Mouse (Mus musculus) spleen, adult 2 months (tissue): ENCODE results near the gene Shank2. TPM values are rescaled to one million over a fixed set of nuclear protein-coding genes. Genes with fewer than 3 reads are reported as not detected.

Source experiments
- DNase-seq, 2 experiments: peaks; one replicate each; pipeline versions ENCODE4 v3.0.0 to v3.0.0-alpha.2; 2012 to 2021; ENCODE audit warnings: low spot score in 2 of 2, low read depth in 1 of 2
- H3K27ac ChIP-seq: fragments of 200-500 bp; 2 replicates; pipeline ENCODE4 v1.5.1; 2012; ENCODE audit warnings: low read length, inconsistent platforms; ENCODE audit not compliant: insufficient read depth
- H3K27me3 ChIP-seq: fragments of 200-500 bp; 2 replicates; pipeline ENCODE4 v1.6.1; 2012; ENCODE audit warnings: mild to moderate bottlenecking, moderate library complexity, low read length, inconsistent platforms; ENCODE audit not compliant: control insufficient read depth, insufficient read depth
- H3K36me3 ChIP-seq: fragments of 200-500 bp; 2 replicates; pipeline ENCODE4 v1.6.1; 2012; ENCODE audit warnings: mild to moderate bottlenecking, low read length, inconsistent platforms; ENCODE audit not compliant: control insufficient read depth, insufficient read depth
- H3K4me1 ChIP-seq: fragments of 200-500 bp; 2 replicates; pipeline ENCODE4 v1.6.1; 2011; ENCODE audit warnings: inconsistent platforms; ENCODE audit not compliant: control insufficient read depth, insufficient read depth, insufficient read length
- H3K4me3 ChIP-seq: fragments of 200-500 bp; 2 replicates; pipeline ENCODE4 v1.5.1; 2011; ENCODE audit warnings: mild to moderate bottlenecking, inconsistent platforms; ENCODE audit not compliant: insufficient read depth, insufficient read length; ENCODE audit errors: extremely low read depth
- CTCF ChIP-seq: fragments of 200-500 bp; IDR thresholded peaks from 2 replicates; pipeline ENCODE4 v1.5.1; 2011; ENCODE audit warnings: mild to moderate bottlenecking, inconsistent platforms; ENCODE audit not compliant: insufficient read depth, insufficient read length, insufficient replicate concordance; ENCODE audit errors: extremely low read depth
- POLR2A ChIP-seq: fragments of 200-500 bp; IDR thresholded peaks from 2 replicates; pipeline ENCODE4 v1.6.1; 2011; ENCODE audit warnings: low read depth, low read length, inconsistent platforms
- WGBS: fragments of 180-500 bp; shearing (Covaris S2); methylation state at CpG from one replicate; pipeline ENCODE4 v1.1.7; 2018; 5-methylcytosine and 5-hydroxymethylcytosine counted together
- polyA plus RNA-seq: library from polyadenylated mRNA; depleted of rRNA; stranded (reverse); fragments of >200 nt; gene quantifications from 2 replicates; pipeline ENCODE4 v1.2.3, GENCODE M21; 2012

The Shank2 gene
- polyA plus RNA-seq, 1 experiment, result 0.13 TPM

DNA sequence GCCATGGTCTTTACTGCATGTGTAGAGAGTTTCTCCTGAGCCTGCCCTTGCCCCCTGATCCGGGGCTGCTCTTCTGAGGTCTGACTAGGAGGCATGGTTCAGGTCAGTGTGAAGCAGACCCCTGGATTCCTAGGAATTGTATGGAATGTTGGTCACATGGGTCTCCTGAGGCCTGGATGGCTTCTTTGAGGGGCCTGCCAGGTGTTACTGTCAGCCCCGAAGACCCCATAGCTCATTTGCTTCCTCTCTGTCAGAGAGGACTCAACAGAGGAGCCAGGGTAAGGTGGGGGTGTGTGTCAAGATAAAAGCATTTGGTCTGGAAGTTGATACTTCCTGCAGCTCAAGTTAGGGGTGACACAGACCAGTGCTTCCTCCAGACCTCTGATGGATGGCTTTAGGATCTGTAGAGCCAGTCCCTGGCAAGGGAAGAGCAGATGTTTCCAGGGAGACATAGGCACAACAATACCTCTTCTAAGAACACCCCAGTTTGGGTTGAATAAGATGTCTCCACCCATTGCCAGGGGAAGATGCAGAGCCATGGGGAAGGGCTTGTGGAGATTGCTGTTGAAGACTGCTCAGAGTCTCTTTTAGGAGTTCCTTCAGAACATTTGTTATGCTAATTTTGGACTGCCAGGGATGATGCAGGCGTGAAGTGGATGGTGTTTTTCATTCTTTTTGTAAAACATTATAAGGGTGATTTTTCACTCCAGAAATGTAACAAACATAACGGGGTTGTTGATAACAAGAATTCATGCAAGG, 100.7 kb downstream of the Shank2 start:
- Histone ChIP-seq H3K36me3 (no peaks in the 10 kb centered on the region), H3K27ac (no peak overlapping the region), H3K4me3 (no peak overlapping the region), H3K27me3 (no peaks in the 10 kb centered on the region), H3K4me1 (no peaks in the 10 kb centered on the region)
- TF ChIP-seq POLR2A (no peak), CTCF (no peak)
- WGBS, result 41% methylated on average over 4 of the region's 4 CpGs
- DNase-seq, result no peak

DNA sequence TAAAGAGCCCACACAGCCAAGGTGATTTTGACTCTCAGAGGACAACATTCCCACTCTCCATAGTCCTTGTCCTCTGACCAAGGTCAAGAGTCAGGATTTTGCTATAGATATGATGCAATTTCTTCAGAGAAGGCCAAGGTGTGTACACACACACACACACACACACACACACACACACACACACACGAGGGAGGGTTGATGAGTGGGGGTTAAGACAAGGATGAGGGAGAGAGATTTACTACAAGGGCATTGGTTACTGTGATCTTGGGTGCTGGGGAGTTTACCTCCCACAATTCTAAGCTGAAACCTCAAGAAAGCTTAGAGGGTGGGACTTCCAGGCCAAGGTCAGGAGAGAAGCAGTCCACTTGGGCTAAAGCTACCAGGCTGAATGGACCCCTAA, 104.2 kb downstream of the Shank2 start:
- H3K27ac ChIP-seq, result no peak overlapping the region
- no peak for DNase-seq
- whole genome bisulfite sequencing, result 57% methylated on average over 1 of the region's 1 CpGs
- H3K4me1 ChIP-seq, result no peaks in the 10 kb centered on the region
- TF ChIP-seq CTCF (no peak), POLR2A (no peak)
- no peaks in the 10 kb centered on the region for H3K36me3 ChIP-seq
- no peaks in the 10 kb centered on the region for H3K27me3 ChIP-seq
- H3K4me3 ChIP-seq, result no peak overlapping the region

DNA sequence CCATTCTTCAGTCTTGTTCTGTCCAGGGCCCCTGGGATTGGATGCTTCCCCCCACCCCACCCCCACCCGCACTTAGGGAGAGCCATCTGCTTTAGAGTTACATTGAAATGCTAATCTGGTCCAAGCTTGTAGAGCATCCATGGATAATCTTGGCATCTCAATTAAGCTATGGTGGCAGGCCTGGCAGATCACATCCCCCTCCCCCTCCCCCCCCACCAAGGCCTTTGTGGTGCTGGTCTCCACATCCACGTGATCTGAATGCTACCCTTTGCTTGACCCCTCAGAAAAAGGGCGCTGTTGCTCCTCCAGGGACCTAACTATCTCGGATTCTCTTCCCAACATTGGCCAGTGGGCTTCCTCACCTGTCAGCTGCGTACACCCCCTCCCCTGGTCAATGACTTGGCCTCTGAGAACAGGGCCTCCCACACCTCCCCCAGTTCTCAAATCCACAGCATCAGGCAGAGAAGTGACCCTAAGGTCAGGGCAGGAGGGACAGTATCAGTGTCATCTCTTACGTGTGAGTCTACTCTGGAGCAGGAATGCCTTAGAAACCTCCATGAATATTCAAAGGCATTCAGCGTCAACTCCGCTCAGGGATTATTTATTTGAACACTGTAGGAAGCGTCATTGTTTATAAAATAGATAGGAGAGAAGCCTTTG, 104.8 kb downstream of the Shank2 start:
- WGBS, result 73% methylated on average over 9 of the region's 9 CpGs
- no peak for TF ChIP-seq CTCF
- no peak for TF ChIP-seq POLR2A
- Histone ChIP-seq H3K4me3 (no peak overlapping the region), H3K27me3 (no peaks in the 10 kb centered on the region), H3K4me1 (no peaks in the 10 kb centered on the region), H3K27ac (no peak overlapping the region), H3K36me3 (no peaks in the 10 kb centered on the region)
- no peak for DNase-seq

DNA sequence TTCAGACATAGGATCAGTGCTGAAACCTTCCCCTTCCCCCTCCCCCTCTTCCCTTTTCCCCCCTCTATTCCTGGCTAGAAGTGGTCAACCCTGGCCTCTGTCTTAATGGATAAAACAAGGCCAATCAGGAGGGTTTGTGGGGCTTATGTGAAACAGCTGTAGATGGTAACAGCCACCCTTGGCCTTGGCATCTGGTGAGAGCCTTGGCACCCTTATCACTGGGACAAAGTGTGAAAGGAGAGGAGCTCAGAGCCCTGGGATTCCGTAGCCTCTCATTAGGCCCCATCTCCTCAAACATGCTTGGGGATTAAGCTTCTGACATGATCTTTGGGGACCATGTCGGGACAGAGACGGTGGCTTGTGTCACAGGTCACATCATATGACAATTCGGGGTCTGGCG, 106.4 kb downstream of the Shank2 start:
- no peak for DNase-seq
- H3K27ac ChIP-seq, result no peak overlapping the region
- WGBS, result 89% methylated on average over 5 of the region's 5 CpGs
- H3K4me1 ChIP-seq, result no peaks in the 10 kb centered on the region
- H3K36me3 ChIP-seq, result no peaks in the 10 kb centered on the region
- TF ChIP-seq POLR2A (no peak), CTCF (no peak)
- no peak overlapping the region for H3K4me3 ChIP-seq
- H3K27me3 ChIP-seq, result no peaks in the 10 kb centered on the region

DNA sequence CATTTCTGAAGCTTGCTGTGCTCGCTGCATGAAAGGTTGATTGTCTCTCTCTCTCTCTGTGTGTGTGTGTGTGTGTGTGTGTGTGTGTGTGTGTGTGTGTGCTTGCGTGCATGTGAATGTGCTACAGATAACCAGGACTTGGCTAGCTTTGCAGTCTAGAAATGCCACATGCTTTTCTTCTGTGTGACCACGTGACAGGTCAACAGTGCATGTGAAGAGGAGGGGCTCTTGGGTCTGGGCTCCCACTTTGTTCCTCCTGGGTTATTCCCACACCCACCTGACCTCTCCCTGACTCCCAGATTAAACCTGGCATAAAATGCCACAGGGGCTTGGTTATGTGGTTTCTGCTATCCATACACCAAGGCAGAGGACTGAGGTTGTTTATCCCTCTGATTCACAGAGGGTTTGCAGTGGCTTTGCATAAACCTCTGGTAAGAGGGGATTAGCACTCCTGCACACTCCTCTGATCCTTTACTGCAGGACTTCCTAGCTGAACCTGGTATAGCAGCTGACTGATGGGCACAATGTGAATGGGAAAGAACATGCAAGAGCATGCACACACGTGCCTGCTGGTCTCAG, 109.4 kb downstream of the Shank2 start:
- Histone ChIP-seq H3K4me3 (no peak overlapping the region), H3K27ac (no peak overlapping the region), H3K36me3 (no peaks in the 10 kb centered on the region), H3K4me1 (no peaks in the 10 kb centered on the region), H3K27me3 (no peaks in the 10 kb centered on the region)
- 65% methylated on average over 4 of the region's 4 CpGs for WGBS
- no peak for DNase-seq
- no peak for TF ChIP-seq POLR2A
- no peak for TF ChIP-seq CTCF

DNA sequence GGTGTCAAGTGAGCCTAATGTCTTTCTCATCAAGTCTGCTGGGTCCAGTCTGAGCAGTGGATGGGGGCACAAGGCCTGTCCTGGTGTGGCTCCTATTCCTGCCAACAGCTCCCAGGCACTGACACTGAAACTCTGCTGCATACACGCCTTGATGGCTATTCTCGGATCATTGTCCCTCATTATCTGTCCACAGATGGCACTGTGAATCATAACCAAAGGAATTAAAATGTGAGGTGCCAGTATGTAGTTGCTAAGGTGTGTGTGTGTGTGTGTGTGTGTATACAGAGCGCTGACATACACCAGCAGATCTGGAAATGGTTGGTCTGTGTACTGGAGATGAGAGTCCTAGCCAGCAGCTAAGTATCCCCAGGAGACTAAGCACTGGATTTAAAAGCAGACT, 110.3 kb downstream of the Shank2 start:
- no peak for DNase-seq
- Histone ChIP-seq H3K4me3 (no peak overlapping the region), H3K36me3 (no peaks in the 10 kb centered on the region), H3K27ac (no peak overlapping the region), H3K4me1 (no peaks in the 10 kb centered on the region), H3K27me3 (no peaks in the 10 kb centered on the region)
- TF ChIP-seq CTCF, result no peak
- 80% methylated on average over 3 of the region's 3 CpGs for WGBS

DNA sequence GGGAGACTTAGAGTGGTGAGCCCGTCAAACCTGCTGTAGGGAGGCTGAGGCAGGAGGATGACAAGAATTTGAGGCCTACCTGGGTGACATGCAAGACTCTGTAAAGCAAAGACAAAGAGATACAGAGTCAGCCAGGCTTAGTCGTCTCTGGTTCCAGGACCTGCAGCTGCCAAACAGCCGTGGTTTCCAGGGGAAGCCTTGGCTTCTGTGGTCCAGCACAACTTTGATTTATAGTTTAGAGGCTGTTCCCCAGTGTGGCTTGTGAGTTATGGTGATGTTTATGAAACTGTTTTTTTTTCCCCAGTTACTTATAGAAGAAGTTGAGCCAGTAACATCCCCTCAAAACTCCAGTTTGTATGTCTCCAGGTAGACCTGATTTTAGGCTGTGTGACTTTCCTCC, 112.5 kb downstream of the Shank2 start:
- 26% methylated on average over 3 of the region's 3 CpGs for WGBS
- no peaks in the 10 kb centered on the region for H3K36me3 ChIP-seq
- no peak for TF ChIP-seq CTCF
- TF ChIP-seq POLR2A, result no peak
- DNase-seq, result no peak
- H3K4me1 ChIP-seq, result no peaks in the 10 kb centered on the region
- H3K27me3 ChIP-seq, result no peaks in the 10 kb centered on the region
- no peak overlapping the region for H3K27ac ChIP-seq
- H3K4me3 ChIP-seq, result no peak overlapping the region
